Mouse (Mus musculus) megakaryocyte, embryonic 14.5 days (primary cell): ENCODE data around the gene Chil1.

Source experiments
- FLI1 ChIP-seq: IDR thresholded peaks from 2 replicates; pipeline ENCODE4 v1.6.1; 2012; ENCODE audit warnings: low read length, inconsistent platforms, mixed read lengths
- GATA1 ChIP-seq: IDR thresholded peaks from 3 replicates; pipeline ENCODE4 v1.6.1; 2012; ENCODE audit warnings: mixed read lengths, low read length, inconsistent platforms, borderline replicate concordance

DNA sequence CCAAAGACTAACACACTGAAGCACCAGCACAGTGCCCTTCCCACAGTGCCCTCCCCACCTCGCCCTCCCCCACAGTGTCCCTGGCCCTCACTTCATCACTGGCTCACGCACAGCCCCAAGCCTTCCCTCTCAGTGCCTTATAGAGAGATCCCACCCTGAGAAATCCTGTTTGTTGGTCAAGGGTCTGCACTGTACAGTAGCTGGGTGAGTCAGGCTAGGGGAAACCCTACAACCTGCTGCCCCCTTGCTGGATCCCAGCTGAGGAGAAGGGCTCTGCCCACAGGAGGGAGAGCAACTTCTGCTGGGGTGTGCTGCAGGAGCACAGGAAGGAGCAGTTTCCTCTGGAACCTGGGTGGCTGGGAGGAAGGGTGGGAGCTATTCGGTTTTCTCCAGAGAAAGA lies 54.2 kb downstream of the Chil1 start:
- no peak for TF ChIP-seq GATA1
- no peak for TF ChIP-seq FLI1
